Mouse (Mus musculus) left cerebral cortex, adult 11 months (tissue): Measurements from ENCODE around the gene Pim3.

Experiments
- DNase-seq: peaks from one replicate; pipeline ENCODE4 v3.0.0; 2022; ENCODE audit warnings: low spot score

The Pim3 gene

DNA sequence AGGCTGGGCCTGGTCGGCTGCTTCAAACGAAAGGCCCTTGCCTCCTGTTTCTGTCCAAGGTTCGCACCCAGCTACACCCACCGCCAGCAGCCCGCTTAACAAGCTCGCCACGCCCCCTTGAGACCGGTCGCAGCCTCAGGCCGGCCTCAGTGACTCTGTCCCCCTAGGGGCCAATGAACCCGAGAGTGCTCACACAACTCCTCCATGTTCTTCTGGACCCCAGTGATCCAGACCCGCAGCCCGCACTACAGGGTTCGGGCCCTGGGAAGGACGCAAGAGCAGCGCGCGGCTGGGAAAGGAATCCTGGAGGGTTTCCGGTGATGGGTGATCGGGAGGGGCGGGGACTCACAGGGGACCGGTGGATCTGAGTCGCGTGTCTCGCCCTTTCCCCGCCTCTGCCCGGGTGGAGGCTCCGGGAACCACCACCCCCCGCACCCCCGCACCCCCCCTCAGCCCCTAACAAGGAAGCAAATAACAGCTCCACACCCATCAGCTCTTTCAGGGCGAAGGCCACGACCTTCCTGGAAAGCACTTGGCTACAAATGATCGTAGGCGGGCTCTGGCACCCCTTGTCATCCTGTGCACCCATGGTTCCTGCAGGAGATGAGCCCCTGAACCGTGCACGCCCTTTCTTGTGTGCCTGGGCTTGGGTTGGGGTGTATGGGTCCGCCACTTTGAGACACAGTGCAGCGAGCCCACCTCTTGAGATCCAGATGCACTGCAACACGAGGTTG, 24.6 kb upstream of the Pim3 start:
- no peak for DNase-seq

GRCm38 (mm10) chr15:88837977-88838376, 24.0 kb upstream of the Pim3 start:
- DNase-seq = no peak

GRCm38 (mm10) chr15:88839271-88839670, 22.7 kb upstream of the Pim3 start:
- DNase-seq = no peak

DNA sequence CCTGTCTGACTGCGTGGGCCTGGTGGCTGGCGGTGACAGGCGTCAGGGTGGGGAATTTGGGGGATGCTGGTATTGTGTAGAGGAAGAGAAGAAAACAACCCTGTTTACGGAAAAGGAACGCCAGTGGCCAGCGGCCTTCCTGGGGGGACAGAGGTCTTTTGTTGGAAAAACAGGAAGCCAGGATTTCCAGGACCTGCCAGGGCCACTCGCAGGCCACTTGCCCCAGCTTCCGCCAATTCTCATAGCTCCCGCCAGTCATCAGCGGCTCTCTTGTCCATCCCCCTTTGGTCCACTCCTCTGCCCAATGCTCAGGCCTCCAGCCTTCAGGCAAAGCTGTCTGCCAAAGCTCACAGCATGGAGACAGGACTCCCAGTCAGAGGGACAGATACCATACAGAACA, 21.9 kb upstream of the Pim3 start:
- DNase-seq = no peak

DNA sequence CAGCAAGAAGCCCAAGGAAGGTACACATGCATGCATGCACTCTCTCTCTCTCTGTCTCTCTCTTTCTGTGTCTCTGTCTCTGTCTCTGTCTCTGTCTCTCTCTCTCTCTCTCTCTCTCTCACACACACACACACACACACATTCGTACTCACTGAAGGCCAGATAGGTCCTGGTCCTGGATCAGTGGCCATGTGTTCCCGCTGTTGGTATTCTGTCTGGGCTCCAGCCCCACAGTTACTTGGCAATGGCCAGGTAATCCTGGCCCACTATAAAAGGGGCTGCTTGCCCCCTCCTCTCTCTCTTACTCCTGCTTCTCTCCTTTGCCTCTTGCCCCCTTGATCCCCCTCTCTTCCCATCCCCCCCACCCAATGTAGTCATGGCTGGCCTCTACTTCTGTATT, 20.8 kb upstream of the Pim3 start:
- no peak for DNase-seq

DNA sequence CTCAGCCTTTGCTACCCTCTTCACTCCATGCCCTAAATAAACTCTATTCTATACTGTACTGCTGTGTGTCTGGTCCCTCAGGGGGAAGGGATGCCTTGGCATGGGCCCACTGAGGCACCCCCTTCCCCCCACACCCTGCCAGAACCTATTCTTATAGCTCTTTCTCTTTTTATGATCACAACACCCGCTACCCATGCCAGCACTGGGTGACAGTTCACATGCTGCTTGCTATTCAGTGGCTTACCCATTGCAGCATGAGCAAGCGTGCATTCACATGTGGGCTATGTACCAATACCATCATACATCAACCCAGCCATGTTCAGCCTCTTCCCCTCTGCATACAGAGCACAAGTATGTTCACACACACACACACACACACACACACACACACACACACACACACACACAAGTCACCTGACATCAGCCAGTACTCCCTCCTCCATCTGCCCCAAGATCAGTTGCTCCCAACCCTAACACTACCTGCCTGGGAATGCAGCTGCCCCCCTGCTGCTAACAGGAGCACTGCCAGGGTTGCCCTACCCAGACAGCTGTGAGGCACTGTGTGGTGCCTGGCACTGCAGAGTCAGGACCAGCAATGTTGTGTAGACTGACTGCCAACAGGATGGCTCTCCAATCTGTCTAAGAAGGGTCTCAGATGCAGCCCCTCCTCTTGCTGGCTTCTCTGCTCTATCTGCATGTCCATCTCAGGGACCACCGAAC, 20.2 kb upstream of the Pim3 start:
- DNase-seq = no peak

GRCm38 (mm10) chr15:88842300-88842673, 19.7 kb upstream of the Pim3 start:
- no peak for DNase-seq

DNA sequence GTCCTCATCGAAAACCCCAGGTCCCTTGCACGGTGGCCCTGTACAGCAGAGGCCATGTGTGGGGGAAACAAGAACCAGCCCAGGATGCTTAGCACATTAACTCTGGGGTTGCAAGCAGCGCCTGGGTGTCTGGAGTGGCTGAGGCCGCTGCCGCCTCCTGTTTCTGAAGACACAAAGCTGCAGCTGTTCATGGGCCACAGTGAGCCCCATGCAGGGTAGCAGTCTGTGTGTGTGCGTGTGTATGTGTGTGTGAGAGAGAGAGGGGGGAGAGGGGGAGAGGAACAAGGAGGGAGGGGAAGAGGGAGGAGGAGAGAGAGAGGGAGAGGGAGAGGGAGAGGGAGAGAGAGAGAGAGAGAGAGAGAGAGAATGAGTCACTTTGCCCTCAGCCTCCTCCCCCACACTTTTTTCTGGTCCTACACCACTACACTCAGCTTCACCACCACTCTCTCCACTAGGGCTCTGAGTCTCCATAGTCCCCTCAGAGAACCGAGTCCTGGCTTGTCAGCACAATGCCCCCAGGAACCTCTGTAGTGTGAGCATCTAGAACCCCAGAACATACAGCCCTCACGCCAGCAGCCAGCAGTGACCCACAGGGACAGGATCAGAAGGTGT, 18.4 kb upstream of the Pim3 start:
- DNase-seq = no peak

GRCm38 (mm10) chr15:88844966-88845365, 17.0 kb upstream of the Pim3 start:
- DNase-seq = no peak

DNA sequence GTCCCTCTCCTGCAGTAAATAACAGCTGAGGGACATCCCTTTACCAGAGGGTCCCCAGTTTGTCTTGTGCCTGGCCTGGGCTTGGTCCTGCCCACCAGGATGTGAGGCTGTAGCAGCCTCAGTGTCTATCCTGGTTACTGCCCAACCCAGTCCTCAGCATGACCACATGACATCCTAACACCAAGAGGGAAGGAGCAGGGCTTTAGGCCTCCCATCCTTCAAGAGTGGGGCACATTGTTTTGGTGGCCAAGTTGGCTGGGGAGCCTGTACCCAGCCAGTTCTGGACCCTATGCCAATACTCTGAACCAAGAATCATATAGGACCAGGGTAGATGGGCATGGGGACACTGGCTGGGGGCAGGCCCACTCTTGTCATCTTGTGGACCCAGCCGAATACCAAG, 13.3 kb upstream of the Pim3 start:
- DNase-seq = no peak

GRCm38 (mm10) chr15:88849621-88850020, 12.4 kb upstream of the Pim3 start:
- DNase-seq = no peak

DNA sequence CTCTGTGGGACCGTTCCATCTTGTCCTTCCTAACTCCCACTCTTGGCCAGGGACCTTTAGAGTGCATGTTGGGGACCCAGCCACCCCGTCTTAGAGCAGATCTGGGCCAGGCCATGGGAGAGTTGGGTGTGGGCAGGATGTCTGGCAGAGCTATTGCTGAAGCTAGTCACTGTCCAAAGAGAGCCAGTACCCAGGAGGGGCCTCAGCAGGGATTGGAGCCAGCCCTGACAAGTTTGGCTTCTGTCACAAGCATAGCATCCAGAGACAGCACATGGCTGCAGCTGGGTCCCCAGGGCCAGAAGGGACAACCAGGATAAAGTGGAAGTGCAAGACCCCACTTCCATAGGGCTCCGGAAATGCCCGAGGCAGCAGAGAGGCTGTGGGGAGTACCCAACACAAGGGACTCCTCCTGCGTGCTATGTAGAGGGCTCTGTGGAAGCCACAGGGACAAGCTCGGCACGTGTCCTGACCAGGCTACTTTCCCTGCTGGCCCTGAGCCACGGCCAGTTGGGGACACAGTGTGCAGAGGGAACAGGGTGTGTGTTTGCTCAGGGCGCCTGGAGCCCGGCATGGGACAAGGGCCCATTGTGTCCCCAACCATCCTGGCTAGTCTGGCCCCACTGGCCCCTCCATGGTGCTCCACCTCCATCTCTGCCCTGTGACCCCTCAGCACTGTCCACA, 11.7 kb upstream of the Pim3 start:
- no peak for DNase-seq

- no peak for DNase-seq
These were observed 10.9 kb upstream of the Pim3 start for GRCm38 (mm10) chr15:88851076-88851475.

DNA sequence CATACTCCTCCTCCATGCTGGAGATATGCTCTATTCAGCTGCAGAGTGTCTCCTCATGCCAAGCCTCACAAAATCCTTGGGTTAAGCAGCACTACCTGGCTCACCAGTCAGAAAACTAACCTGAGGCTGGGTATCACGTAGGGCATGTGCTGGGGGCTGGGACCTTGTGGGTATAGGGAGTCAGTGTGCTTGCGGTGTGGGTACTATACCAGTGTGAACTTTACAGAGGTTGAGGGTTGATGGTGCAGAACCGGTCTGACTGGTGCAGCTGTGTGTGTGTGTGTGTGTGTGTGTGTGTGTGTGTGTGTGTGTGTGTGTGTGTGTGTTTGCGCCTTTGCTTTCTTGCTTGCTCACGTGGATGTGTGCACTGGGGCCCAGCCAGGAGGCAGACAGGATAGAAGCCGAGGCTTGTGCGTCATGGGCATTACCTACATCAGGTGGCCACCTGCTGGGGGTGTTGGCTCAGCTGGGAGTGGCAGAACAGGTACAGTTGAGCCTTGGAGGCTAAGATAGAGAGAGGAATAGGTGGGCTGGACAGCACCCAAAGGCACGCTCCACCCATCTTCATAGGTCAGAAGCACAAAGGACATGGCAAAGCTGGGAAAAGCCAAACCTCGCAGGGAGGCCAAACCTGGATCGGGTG, 10.4 kb upstream of the Pim3 start:
- DNase-seq = no peak

- no peak for DNase-seq
These were observed 8.9 kb upstream of the Pim3 start for GRCm38 (mm10) chr15:88853106-88853505.

DNA sequence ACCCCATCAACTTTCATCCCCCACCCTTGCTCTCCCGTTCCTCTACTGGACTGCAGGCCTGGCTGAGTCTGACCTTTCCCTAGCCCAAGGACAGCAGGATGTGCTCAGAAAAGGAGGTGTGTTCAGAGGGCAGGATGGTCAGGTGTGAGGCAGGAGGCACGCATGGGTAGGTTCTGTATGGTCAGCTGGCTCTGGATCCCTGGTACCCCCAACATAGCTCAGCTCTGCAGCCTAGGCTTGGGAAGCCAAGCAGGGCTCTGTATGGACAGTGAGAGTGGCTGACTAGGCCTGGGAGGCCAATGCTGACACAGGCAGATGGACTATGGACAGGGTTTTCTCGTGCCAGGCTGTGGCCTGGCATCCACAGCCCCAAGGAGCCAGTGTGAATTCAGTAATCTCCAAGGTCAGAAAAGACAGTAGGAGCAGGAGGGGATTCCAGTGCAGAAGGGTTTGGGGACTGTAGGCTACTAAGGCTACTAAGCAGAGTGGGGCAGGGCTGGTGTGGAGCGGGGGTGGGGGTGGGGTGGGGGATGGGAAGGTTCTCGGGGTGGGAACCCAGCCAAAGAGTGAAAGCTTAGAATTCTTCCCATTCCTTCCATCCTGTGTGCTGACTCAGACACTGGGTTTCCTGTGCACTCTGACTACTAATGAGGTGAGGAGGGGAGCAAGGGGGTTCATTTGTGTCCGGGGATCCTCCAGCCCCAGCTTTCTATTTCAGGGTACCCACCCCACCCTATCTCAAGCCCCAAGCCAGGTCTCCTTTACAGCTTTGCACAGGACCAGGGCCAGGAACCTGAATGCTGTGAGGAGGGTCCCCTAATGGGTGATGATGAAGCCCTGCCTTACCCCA, 7.6 kb upstream of the Pim3 start:
- no peak for DNase-seq

- DNase-seq = no peak
These were observed 6.8 kb upstream of the Pim3 start for GRCm38 (mm10) chr15:88854969-88855830.

GRCm38 (mm10) chr15:88855896-88856417, 6.0 kb upstream of the Pim3 start:
- DNase-seq = no peak

DNA sequence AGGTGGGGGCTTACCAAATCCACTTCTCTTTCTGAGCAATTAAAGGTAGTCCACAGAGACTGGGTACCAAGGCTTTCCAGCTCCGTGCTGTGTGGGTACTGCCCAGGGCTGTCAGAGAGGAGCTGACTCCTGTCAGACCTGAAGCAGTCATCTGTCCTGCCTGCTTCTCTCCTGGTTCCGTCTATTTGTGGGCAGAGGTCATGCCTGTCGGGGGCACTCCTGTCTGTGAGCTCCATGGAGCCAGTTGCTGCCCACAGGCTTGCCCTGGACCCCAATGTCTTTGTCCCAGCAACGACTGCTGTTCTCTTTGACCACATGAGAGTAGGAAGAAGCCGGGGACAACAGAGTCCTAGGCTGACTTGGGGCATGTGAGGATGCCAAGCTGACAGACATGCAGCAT, 5.4 kb upstream of the Pim3 start:
- no peak for DNase-seq

DNA sequence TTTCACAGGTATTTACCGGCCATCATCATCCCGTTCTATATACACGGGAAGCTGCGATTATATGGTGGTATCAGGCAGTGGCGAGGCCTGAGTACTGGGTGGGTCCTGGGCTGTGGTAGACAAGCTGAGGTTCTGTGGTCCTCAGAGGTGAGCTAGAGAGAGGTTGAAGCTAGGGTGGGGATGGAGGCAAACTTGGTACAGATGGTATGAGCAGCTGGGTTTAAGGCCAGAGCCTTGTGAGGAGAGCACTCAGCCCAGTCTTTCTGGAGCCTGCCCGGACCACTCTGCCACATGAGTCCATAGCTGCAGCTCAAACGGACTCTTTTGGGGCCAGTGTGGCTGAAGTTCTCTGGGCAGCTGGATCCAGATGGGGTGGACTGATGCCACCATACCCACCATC, 4.6 kb upstream of the Pim3 start:
- no peak for DNase-seq
